Mouse (Mus musculus) layer of hippocampus, adult 18-20 months (tissue): ENCODE measurements around the gene Lpar2. TPM values are rescaled to one million over a fixed set of nuclear protein-coding genes. Genes with fewer than 3 reads are reported as not detected.

Experiments
- DNase-seq, 2 experiments: peaks; one replicate each; pipeline ENCODE4 v3.0.0; 2022; ENCODE audit warnings: low spot score in 2 of 2
- total RNA-seq, 2 experiments: library from RNA; stranded (reverse); gene quantifications; 2 replicates each; pipeline ENCODE4 v1.2.3; 2021

Gene Lpar2
- total RNA-seq, 2 experiments from 2014 or later = 0.43 to 0.50 TPM

- no peak for DNase-seq
Measured at GRCm38 (mm10) chr8:69805491-69805890, 16.7 kb upstream of the Lpar2 start.

- DNase-seq = no peak
Measured at GRCm38 (mm10) chr8:69807236-69807635, 15.0 kb upstream of the Lpar2 start.

GRCm38 (mm10) chr8:69808094-69808863 lies 13.9 kb upstream of the Lpar2 start, which contains the start of gene Gmip:
Gene Gmip (plus strand): TSS chr8:69808679.
- DNase-seq = peak in 1 of 2 experiments; percentile 56

- peak in 1 of 2 experiments; percentile 52 for DNase-seq
Measured at GRCm38 (mm10) chr8:69808864-69809403, 13.3 kb upstream of the Lpar2 start.

- no peak for DNase-seq
Measured at GRCm38 (mm10) chr8:69809820-69810219, 12.4 kb upstream of the Lpar2 start.

GRCm38 (mm10) chr8:69814881-69815280 lies 7.3 kb upstream of the Lpar2 start:
- no peak for DNase-seq

GRCm38 (mm10) chr8:69815396-69815795 lies 6.8 kb upstream of the Lpar2 start:
- no peak for DNase-seq

GRCm38 (mm10) chr8:69820466-69820865 lies 1.8 kb upstream of the Lpar2 start:
- DNase-seq = no peak

GRCm38 (mm10) chr8:69821971-69822385 lies 251 bp upstream of the Lpar2 start:
- no peak for DNase-seq

- DNase-seq = no peak
Measured at GRCm38 (mm10) chr8:69826371-69826770, 4.1 kb downstream of the Lpar2 start.

- DNase-seq = peak; percentile 95
Measured at GRCm38 (mm10) chr8:69832298-69832853, 10.1 kb downstream of the Lpar2 start, which contains the start of gene Pbx4. Gene Pbx4 (plus strand): TSS chr8:69832491.

GRCm38 (mm10) chr8:69837057-69837682 lies 14.9 kb downstream of the Lpar2 start:
- DNase-seq = no peak

GRCm38 (mm10) chr8:69847167-69848065 lies 25.2 kb downstream of the Lpar2 start:
- DNase-seq = no peak

- DNase-seq = no peak
Measured at GRCm38 (mm10) chr8:69848951-69849350, 26.7 kb downstream of the Lpar2 start.

GRCm38 (mm10) chr8:69849899-69850298 lies 27.7 kb downstream of the Lpar2 start:
- no peak for DNase-seq

GRCm38 (mm10) chr8:69850926-69851506 lies 28.8 kb downstream of the Lpar2 start:
- no peak for DNase-seq

- DNase-seq = no peak
Measured at GRCm38 (mm10) chr8:69853869-69854268, 31.6 kb downstream of the Lpar2 start.

- DNase-seq = no peak
Measured at GRCm38 (mm10) chr8:69860807-69861206, 38.6 kb downstream of the Lpar2 start.

GRCm38 (mm10) chr8:69861251-69861650 lies 39.0 kb downstream of the Lpar2 start:
- DNase-seq = no peak

- DNase-seq = no peak
Measured at GRCm38 (mm10) chr8:69863387-69864020, 41.3 kb downstream of the Lpar2 start.
